In the genomic region with DNA sequence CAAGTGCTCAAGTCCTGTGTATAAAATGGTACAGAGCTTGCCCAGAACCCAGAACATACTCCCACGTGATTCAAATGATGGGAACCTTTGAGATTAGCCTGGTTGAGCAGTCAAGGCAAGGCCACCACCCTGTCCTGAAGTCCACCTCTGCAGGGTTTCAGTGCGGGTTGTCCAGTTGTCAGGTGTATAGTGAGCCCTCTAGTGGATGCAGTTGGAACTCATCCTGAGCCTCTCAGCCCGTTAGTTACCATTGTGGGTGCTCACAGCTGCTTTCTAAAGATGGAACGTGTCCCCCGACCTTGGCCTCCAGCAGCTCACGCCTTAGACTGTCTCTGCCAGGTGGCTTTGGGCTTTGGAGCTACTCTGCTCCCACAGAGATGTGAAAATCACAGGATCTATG, we compare ENCODE assay signal across 8 mouse cellular contexts. TPM values are rescaled to one million over a fixed set of nuclear protein-coding genes. Genes with fewer than 3 reads are reported as not detected.
A peak's percentile ranks its signal among the peaks of the same experiment; 100 is the strongest.
DNase-seq lines count a peak whose midpoint lies in the region; ATAC-seq and TF ChIP-seq lines count a peak whose summit lies in the region.

No protein-coding gene starts in this region.

- no peak overlapping the region for H3K27ac ChIP-seq in kidney, embryonic 16.5 days (ENCODE audit: low read length)
- no peak overlapping the region for H3K27ac ChIP-seq in stomach, postnatal 0 days (replicated peaks)

- 14% methylated on average over 6 of the region's 6 CpGs for WGBS in kidney, embryonic 16.5 days
- 10% methylated on average over 6 of the region's 6 CpGs for WGBS in lung, adult 2 months
- 7% methylated on average over 6 of the region's 6 CpGs for WGBS in stomach, postnatal 0 days

- DNase-seq in adrenal gland, adult 2 months = peak; percentile 36
- DNase-seq in adrenal gland, adult 8-10 months = no peak
- peak; percentile 10 for DNase-seq in ovary, postnatal 36 days (ENCODE audit: low spot score)
- no peak for DNase-seq in ovary, postnatal 14 days (ENCODE audit: low spot score)
- DNase-seq in embryo, embryonic 10.5 days (ENCODE audit: low spot score) = peak; percentile 67
- peak; percentile 25 for DNase-seq in lung, adult 2 months
- DNase-seq in stomach, postnatal 0 days (ENCODE audit: low spot score) = peak; percentile 42

- H3K9me3 ChIP-seq in kidney, embryonic 16.5 days (ENCODE audit: low read length) = no peaks in the 10 kb centered on the region
- no peaks in the 10 kb centered on the region for H3K9me3 ChIP-seq in stomach, postnatal 0 days (ENCODE audit: control insufficient read depth, low read length)

- TF ChIP-seq CTCF in lung, adult 2 months (IDR thresholded peaks at IDR 0.05; ENCODE audit: insufficient read depth, low read length) = peak; percentile 64
- TF ChIP-seq CTCF in stomach, postnatal 0 days (IDR thresholded peaks at IDR 0.05; ENCODE audit: low read depth) = peak; percentile 75

- TF ChIP-seq EP300 in stomach, postnatal 0 days (optimal IDR thresholded peaks at IDR 0.05) = no peak

- no peak overlapping the region for H3K4me3 ChIP-seq in kidney, embryonic 16.5 days (ENCODE audit: low read length)
- H3K4me3 ChIP-seq in lung, adult 2 months (replicated peaks; ENCODE audit: extremely low read depth, low read depth, low read length) = no peak overlapping the region
- H3K4me3 ChIP-seq in stomach, postnatal 0 days (ENCODE audit: low read depth, low read length) = no peak overlapping the region

- TF ChIP-seq POLR2A in lung, adult 2 months (IDR thresholded peaks at IDR 0.05; ENCODE audit: borderline replicate concordance, extremely low read depth, low read depth, low read length) = no peak

- no peak overlapping the region for H3K9ac ChIP-seq in kidney, embryonic 16.5 days (replicated peaks; ENCODE audit: low read length)
- no peak overlapping the region for H3K9ac ChIP-seq in stomach, postnatal 0 days (ENCODE audit: low read length)

- peak; percentile 59 for ATAC-seq in kidney, embryonic 16.5 days (ENCODE audit: low FRiP score, low TSS enrichment)
- ATAC-seq in stomach, postnatal 0 days (ENCODE audit: low FRiP score, low TSS enrichment) = no peak

- no peaks in the 10 kb centered on the region for H3K4me1 ChIP-seq in kidney, embryonic 16.5 days (ENCODE audit: insufficient read depth, low read length)
- no peaks in the 10 kb centered on the region for H3K4me1 ChIP-seq in lung, adult 2 months (ENCODE audit: control insufficient read depth, insufficient read depth, low read length)
- no peaks in the 10 kb centered on the region for H3K4me1 ChIP-seq in stomach, postnatal 0 days (replicated peaks; ENCODE audit: control insufficient read depth, insufficient read depth)

- no peaks in the 10 kb centered on the region for H3K27me3 ChIP-seq in kidney, embryonic 16.5 days (ENCODE audit: insufficient read depth, low read length)
- no peaks in the 10 kb centered on the region for H3K27me3 ChIP-seq in stomach, postnatal 0 days (ENCODE audit: control insufficient read depth, insufficient read depth, low read length)

- H3K4me2 ChIP-seq in kidney, embryonic 16.5 days (replicated peaks; ENCODE audit: low read depth, low read length) = no peak overlapping the region
- no peak overlapping the region for H3K4me2 ChIP-seq in stomach, postnatal 0 days (replicated peaks; ENCODE audit: low read depth)

- H3K36me3 ChIP-seq in kidney, embryonic 16.5 days (ENCODE audit: insufficient read depth, low read length) = no peaks in the 10 kb centered on the region
- H3K36me3 ChIP-seq in stomach, postnatal 0 days (ENCODE audit: control insufficient read depth, insufficient read depth, low read length) = no peaks in the 10 kb centered on the region

RNA-seq across cellular contexts. Expression of gene Ptprt, which starts 21.7 kb away (rescaled TPM):
- under 1 TPM; 0.03 to 0.10 TPM for total RNA-seq in adrenal gland, adult 2 months (2021)
- polyA plus RNA-seq in adrenal gland, adult 2 months (2012; rRNA removed) = 0.02 and 0.04 TPM in 2 replicates
- under 1 TPM; 0.18 to 0.80 (median 0.20) TPM for total RNA-seq in adrenal gland, adult 8-10 months (2022)
- polyA plus RNA-seq in kidney, embryonic 16.5 days (2015; fragmentation: Nextera tagmentation; extraction: Ambion mirVana) = 3.2 TPM in 2 replicates
- polyA plus RNA-seq in lung, adult 2 months (2012; rRNA removed) = 0.57 and 2.7 TPM in 2 replicates
- polyA plus RNA-seq in stomach, postnatal 0 days (2015; fragmentation: Nextera tagmentation; extraction: Ambion mirVana) = 0.47 and 0.89 TPM in 2 replicates

Comparison
In these comparisons a context has a peak if more than half of its experiments do, and no peak if none do; other contexts are left out.
1. DNase-seq: peak in adrenal gland, adult 2 months (single experiment), ovary, postnatal 36 days (single experiment), embryo, embryonic 10.5 days (single experiment), lung, adult 2 months (single experiment) and stomach, postnatal 0 days (single experiment); none in adrenal gland, adult 8-10 months (single experiment) and ovary, postnatal 14 days (single experiment).